Mouse (Mus musculus) layer of hippocampus, adult 2 months (tissue): ENCODE data around the gene Mettl23. TPM values are rescaled to one million over a fixed set of nuclear protein-coding genes. Genes with fewer than 3 reads are reported as not detected.

ENCODE experiments used
- DNase-seq, 2 experiments: peaks; one replicate each; pipeline ENCODE4 v3.0.0; 2022; ENCODE audit warnings: low spot score in 2 of 2
- H3K27ac ChIP-seq: fragments of 200-600 bp; 2 replicates; pipeline ENCODE4 v1.8.1; 2022
- H3K4me3 ChIP-seq: fragments of 200-600 bp; 2 replicates; pipeline ENCODE4 v1.8.1; 2022; ENCODE audit warnings: mild to moderate bottlenecking
- CTCF ChIP-seq: fragments of 200-600 bp; conservative IDR thresholded peaks from 2 replicates; pipeline ENCODE4 v1.8.1; 2022; ENCODE audit warnings: antibody characterized with exemption, mild to moderate bottlenecking, moderate library complexity
- total RNA-seq, 2 experiments: library from RNA; stranded (reverse); gene quantifications; 2 replicates each; pipeline ENCODE4 v1.2.3; 2021

The Mettl23 gene
- total RNA-seq, 2 experiments from 2014 or later = 23.0 to 26.8 TPM

GRCm38 (mm10) chr11:116853512-116853928 lies 10.4 kb downstream of the Mettl23 start:
- peak; percentile 96 to 98 for DNase-seq
- TF ChIP-seq CTCF = no peak
- H3K4me3 ChIP-seq = peak overlapping the region; percentile 78
- H3K27ac ChIP-seq = peak overlapping the region; percentile 90

- DNase-seq = no peak
- no peak for TF ChIP-seq CTCF
- H3K27ac ChIP-seq = peak overlapping the region; percentile 90
- peak overlapping the region; percentile 78 for H3K4me3 ChIP-seq
These were observed 11.2 kb downstream of the Mettl23 start for GRCm38 (mm10) chr11:116854279-116854678.

GRCm38 (mm10) chr11:116857183-116857850 lies 14.2 kb downstream of the Mettl23 start:
- no peak for TF ChIP-seq CTCF
- H3K4me3 ChIP-seq = no peak overlapping the region
- H3K27ac ChIP-seq = no peak overlapping the region
- no peak for DNase-seq

DNA sequence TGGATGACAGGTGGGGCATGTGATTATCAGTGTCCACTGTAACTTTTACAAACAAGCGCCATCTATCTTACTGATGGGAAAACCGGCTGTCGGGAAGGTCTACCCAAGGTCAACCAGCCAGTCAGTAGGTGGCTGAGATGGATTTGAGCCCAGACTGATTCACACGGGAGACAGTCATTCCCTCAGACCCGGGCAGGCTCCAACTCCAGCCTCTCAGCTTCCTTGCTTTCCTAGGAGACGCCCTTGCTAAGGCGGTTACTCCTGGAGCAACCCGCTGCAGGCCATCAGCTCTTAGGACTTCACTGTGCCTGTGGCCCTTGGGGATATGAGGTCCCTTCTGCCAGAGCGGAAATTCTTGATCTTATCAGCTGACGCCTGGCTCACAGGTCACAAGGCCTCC lies 21.4 kb downstream of the Mettl23 start:
- H3K4me3 ChIP-seq = no peak overlapping the region
- no peak for DNase-seq
- no peak overlapping the region for H3K27ac ChIP-seq
- no peak for TF ChIP-seq CTCF

- TF ChIP-seq CTCF = no peak
- no peak for DNase-seq
- Histone ChIP-seq H3K4me3 (no peak overlapping the region), H3K27ac (no peak overlapping the region)
These were observed 23.0 kb downstream of the Mettl23 start for GRCm38 (mm10) chr11:116865945-116866585.

GRCm38 (mm10) chr11:116868129-116868528 lies 25.1 kb downstream of the Mettl23 start:
- no peak for DNase-seq
- no peak overlapping the region for H3K27ac ChIP-seq
- TF ChIP-seq CTCF = no peak
- H3K4me3 ChIP-seq = no peak overlapping the region

- Histone ChIP-seq H3K4me3 (no peak overlapping the region), H3K27ac (no peak overlapping the region)
These were observed 26.1 kb downstream of the Mettl23 start for GRCm38 (mm10) chr11:116869223-116869622.

DNA sequence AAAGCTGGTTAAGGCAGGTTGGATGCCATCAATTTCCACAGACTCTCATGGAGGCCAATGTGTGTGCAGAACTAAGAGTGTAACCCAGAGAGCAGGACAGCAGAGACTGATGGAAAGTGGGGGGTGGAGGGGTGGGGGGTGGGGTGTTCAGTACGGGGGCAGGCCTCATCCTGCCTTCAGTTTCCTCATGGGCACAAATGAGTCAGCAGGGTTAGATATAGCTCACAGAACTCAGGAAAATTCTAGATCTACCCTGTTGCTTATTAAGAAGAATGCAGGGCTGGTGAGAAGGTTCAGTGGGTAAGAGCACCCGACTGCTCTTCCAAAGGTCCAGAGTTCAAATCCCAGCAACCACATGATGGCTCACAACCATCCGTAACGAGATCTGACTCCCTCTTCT lies 26.6 kb downstream of the Mettl23 start:
- DNase-seq = no peak
- Histone ChIP-seq H3K4me3 (no peak overlapping the region), H3K27ac (no peak overlapping the region)
- TF ChIP-seq CTCF = no peak

More at GRCm38 (mm10) chr11:116869223-116869622, 26.1 kb downstream of the Mettl23 start:
- no peak for DNase-seq
- no peak for TF ChIP-seq CTCF

- no peak for DNase-seq
- Histone ChIP-seq H3K4me3 (no peak overlapping the region), H3K27ac (no peak overlapping the region)
- TF ChIP-seq CTCF = no peak
These were observed 28.5 kb downstream of the Mettl23 start for GRCm38 (mm10) chr11:116871538-116871937.

DNA sequence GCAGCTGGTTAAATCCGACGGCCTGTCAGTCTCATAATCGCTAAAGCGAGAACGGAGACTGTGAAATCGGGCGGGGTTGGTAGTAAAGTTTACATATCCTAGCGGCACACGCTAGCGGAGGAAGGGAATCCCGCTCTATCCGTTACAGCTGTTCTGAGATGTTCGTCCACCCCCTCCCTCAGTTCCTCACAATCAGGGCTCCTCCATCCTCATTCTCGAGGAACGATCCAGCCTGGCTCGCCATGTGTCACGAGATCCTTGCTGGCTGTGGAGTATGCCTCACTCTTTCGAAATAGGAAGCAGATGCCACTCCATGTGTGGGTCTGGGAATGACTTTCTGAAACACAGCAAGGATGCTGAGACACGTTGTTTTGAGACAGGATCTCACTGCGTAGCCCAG lies 30.9 kb downstream of the Mettl23 start:
- peak; percentile 70 to 72 for DNase-seq
- Histone ChIP-seq H3K4me3 (no peak overlapping the region), H3K27ac (0 out of 2 replicates have a peak overlapping the region, but pooled peaks have one; percentile 25)
- TF ChIP-seq CTCF = no peak

DNA sequence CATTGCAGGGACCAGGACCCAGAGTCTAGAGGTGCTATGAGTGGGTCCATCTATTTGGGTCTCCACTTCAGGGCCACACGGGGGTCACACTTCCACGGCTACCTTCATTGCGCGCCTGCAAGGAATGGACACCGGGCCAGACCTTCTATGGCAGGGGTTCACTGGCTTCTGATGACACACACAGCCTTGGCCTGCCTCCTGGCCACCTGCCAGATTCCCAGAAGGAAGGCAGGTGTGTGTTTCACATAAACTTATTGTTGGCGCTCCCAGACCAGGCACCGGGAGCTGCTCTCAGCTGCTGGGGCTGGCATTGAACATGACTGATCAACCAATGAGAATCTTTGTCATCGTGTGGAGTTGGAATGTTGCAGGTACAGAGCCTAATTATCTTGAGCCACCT lies 35.4 kb downstream of the Mettl23 start:
- DNase-seq = no peak
- no peak for TF ChIP-seq CTCF
- H3K27ac ChIP-seq = no peak overlapping the region
- H3K4me3 ChIP-seq = no peak overlapping the region

DNA sequence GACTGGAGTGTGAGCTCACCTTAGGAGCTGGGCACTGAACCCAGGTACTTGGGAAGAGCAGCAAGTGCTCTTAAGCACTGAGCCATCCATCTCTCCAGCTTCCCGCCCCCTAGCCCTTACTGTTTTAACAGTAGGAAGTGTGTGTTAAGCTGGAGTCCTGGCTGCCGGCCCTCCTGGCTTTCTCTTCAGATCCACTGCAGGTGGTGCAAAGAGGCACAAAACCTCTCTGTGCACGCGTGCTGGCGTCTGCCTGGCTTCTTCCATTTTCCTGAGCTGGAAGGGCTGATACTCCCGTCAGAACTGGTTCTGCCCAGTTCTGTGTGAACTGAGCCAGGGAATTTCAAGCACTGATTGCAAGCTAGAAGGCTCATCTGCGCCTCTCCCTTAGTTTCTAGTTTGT lies 37.8 kb downstream of the Mettl23 start:
- no peak for DNase-seq
- TF ChIP-seq CTCF = no peak
- Histone ChIP-seq H3K4me3 (no peak overlapping the region), H3K27ac (no peak overlapping the region)

DNA sequence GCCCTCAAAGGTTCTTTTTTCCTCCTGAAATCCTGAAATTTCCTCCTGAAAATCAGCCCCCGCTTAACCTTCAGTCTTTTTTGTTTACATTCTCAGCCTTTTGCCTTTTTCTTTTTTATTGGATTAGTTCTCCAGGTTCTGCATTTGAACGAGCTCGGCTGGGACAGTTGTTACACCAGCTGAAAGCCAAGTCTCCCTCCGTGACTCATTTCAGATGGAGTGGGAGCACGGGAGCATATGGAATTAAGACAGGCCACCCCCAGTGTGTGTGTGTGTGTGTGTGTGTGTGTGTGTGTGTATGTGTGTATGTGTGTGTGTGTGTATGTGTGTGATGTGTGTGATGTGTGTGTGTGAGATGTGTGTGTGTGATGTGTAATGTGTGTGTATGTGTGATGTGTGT lies 38.4 kb downstream of the Mettl23 start:
- no peak for TF ChIP-seq CTCF
- H3K27ac ChIP-seq = no peak overlapping the region
- H3K4me3 ChIP-seq = no peak overlapping the region
- DNase-seq = no peak

- no peak for TF ChIP-seq CTCF
- Histone ChIP-seq H3K4me3 (no peak overlapping the region), H3K27ac (no peak overlapping the region)
- no peak for DNase-seq
These were observed 39.4 kb downstream of the Mettl23 start for GRCm38 (mm10) chr11:116882446-116882845.
